Mouse (Mus musculus): ENCODE results near the gene Efnb3.

Efnb3 gene

DNA sequence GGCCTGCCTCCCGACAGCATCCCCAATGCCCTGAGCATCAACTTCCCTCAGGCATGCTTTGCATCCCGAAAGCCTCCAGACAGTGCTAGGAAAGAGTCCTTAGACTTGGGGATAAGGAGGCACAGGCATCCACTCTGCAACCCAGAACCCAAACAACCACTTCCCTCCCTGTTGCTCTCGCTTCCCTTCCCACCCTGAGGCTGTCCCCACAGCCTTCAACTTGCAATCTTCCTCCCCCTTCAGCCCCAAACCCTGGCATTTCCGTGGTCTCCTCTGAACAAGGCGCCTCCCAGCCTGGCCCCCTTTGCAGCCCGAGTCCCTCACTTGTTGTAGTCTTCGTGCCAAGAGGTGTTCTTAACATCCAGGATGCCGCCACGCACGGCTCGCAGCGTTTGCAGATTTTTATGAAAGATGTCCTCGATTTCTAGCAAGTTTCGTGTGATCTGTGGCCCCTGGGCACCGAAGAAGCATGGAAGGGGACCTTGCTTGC, 43.8 kb downstream of the Efnb3 start:
- in situ Hi-C loops (cut with MboI, MseI), result loop anchor here (5.0 kb wide), 1 partner anchor 254 kb away; no protein-coding TSS in a partner anchor

DNA sequence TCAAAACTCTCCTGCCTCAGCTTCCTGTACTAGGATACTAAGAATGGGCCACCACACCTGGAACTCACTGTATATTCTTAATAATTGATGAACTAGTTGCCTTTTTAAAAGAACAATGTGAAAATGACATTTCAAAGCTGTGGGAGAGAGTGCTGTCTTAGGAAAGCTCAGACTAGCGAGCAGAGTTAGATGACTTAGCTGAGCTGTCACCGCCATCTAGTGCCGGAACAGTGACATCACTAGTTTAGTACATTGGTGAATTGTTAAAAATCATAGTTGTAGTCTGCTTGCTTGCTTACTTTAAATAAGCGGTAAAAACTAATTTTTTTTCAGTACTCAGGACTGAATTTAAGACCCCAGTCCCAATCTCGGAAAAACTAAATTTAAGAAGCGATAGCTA, 46.2 kb downstream of the Efnb3 start:
- in situ Hi-C loops (cut with MboI, MseI), result no loop called here

DNA sequence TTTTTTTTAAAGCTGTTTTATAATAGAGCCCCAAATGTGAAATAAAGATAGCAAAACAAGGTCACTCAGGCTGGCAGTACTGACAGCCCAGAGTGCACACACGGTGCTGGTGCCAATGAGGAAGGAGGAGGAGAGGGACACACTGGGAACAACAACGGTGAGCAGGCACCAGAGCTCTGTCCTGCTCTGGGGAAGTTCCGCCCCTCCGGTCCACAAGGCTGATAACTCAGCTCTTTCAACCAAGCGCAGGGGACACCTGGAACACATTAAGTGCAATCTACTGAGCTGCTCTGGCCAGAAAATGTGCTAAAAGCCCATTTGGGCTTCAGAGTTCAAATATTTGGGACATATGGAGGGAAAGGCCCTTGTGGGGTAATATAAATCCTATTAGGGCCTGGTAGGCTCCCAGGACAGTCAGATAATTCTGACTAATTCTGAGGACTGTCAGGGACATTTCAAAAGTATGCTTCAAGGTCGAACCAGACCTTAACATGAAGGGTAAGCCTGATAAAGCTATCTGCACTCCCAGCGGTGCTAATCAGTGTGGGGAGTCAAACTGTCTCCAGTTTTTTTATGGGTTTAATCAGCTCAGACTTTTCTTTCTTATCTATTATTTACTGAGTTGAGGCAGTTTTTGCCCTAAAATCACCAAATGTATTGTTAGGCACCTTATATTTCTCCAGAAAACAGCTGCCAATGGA, 49.1 kb downstream of the Efnb3 start:
- in situ Hi-C loops (cut with MboI, MseI), result no loop called here

All from T-helper 1 cell (primary cell).